Mouse (Mus musculus) E14TG2a.4 (cell line): ENCODE measurements at regions not wholly inside any gene's neighbourhood (a gene's known extent, or its start where the extent isn't known, plus 50 kb on each side); places are given as distances from the start of the nearest gene placed in this dataset.

Experiments
- H3K27me3 ChIP-seq: 2 replicates; pipeline ENCODE4 v1.6.1; 2014; ENCODE audit warnings: low read length, control low read depth; ENCODE audit not compliant: insufficient read depth
- H3K36me3 ChIP-seq: 2 replicates; pipeline ENCODE4 v1.6.1; 2014; ENCODE audit warnings: low read length, control low read depth; ENCODE audit not compliant: insufficient read depth
- H3K4me1 ChIP-seq: replicated peaks from 2 replicates; pipeline ENCODE4 v1.6.1; 2014; ENCODE audit warnings: low read depth, low read length, control low read depth
- H3K4me3 ChIP-seq: replicated peaks from 2 replicates; pipeline ENCODE4 v1.5.1; 2014; ENCODE audit warnings: mild to moderate bottlenecking, low read length
- H3K9me3 ChIP-seq: 2 replicates; pipeline ENCODE4 v1.6.1; 2014; ENCODE audit warnings: low read length, control low read depth
- CTCF ChIP-seq: conservative IDR thresholded peaks from 2 replicates; pipeline ENCODE4 v1.5.1; 2014; ENCODE audit warnings: low read length
- NANOG ChIP-seq: IDR thresholded peaks from 2 replicates; pipeline ENCODE4 v1.6.1; 2014; ENCODE audit warnings: borderline replicate concordance, low read length, mixed read lengths
- POU5F1 ChIP-seq: IDR thresholded peaks from 2 replicates; pipeline ENCODE4 v1.6.1; 2014; ENCODE audit warnings: low read length, borderline replicate concordance

DNA sequence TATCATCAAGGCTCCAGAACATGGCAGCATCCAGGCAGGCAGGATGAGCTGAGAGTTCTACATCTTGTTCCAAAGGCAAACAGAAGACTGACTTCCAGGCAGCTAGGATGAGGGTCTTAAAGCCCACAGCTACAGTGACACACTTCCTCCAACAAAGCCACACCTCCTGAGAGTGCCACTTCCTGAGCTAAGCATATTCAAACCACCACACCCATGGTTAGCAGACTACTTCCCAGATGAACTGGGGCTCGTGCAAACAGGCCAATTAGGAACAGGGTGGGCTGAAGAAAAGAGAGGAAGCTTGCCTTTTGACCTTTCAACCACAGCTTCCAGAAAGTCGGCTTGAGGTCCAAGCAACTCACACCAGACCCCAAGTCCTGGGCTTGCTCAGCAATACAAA, 77.8 kb upstream of the Bach2 start:
- H3K4me1 ChIP-seq, result peaks cover 36% of the 10 kb centered on the region
- no peaks in the 10 kb centered on the region for H3K36me3 ChIP-seq
- no peak for TF ChIP-seq CTCF
- no peak for TF ChIP-seq POU5F1
- no peak for TF ChIP-seq NANOG
- peaks cover 30% of the 10 kb centered on the region for H3K9me3 ChIP-seq
- no peaks in the 10 kb centered on the region for H3K27me3 ChIP-seq
- H3K4me3 ChIP-seq, result no peak overlapping the region

DNA sequence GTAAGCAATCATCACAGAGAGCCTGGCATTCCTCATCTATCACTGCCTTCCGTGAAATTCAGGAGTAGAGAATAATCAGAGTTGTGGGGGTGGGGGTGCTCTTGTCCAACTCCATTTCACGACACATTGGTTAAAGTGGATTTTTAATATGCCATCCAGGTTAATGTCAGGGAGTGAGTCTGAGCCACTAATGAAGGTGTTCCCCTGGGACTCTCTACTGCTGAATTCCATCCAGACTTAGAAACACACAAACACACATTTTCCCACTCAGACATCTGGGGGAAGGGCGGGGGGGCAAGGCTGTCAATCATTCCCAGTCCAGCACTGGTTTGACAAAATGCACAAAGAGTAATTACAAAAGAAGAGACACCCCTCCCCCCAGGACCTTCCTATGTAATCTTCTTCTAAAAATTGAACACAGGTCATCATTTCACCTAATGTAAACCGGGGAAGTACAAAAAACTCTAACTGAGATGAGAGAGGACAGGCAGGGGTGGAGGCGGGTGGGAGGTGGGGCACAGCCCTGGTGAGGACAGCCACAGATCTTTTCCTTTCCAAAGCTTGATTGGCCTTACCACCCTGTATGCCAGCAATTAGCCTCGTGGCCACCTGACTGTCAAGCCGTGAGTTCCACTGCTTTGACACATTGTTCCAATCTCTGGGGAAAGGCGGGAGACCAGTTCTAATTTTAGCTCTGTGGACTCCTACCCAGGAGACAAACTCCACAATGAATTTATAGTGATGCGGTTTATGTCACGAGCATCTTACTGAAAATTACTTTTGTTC, 76.5 kb upstream of the Bach2 start:
- Histone ChIP-seq H3K36me3 (no peaks in the 10 kb centered on the region), H3K4me3 (no peak overlapping the region), H3K9me3 (peaks cover 42% of the 10 kb centered on the region), H3K27me3 (no peaks in the 10 kb centered on the region), H3K4me1 (peaks cover 33% of the 10 kb centered on the region)
- TF ChIP-seq CTCF (no peak), NANOG (no peak), POU5F1 (no peak)

DNA sequence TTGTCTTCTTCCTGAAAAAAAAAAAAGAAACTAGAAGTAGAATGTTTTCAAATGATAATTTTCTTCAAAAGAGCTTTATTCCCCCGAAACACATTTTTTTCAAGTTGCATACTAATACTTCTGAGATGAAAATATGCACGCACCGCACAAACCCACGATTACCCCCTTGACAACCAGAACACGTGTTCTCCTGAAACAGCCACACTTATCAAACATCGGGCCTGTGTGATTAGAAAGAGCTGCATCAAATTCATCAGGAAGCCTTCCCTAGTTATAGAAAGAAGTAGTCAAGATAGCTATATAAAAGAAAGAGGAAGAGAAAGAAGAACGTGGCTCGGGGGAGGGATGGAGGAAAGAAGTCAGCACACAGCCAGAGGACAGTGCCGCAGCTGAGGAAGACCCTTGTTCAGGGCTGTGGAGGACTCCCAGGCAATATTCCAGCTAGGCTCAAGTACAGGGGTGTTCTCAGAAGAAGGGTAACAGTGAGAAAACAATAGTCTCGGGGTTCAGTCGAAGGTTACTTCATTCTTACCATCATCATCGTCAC, 75.8 kb upstream of the Bach2 start:
- no peaks in the 10 kb centered on the region for H3K27me3 ChIP-seq
- H3K4me1 ChIP-seq, result peaks cover 26% of the 10 kb centered on the region
- H3K9me3 ChIP-seq, result peaks cover 50% of the 10 kb centered on the region
- no peak overlapping the region for H3K4me3 ChIP-seq
- no peaks in the 10 kb centered on the region for H3K36me3 ChIP-seq
- TF ChIP-seq CTCF (no peak), POU5F1 (no peak), NANOG (no peak)

DNA sequence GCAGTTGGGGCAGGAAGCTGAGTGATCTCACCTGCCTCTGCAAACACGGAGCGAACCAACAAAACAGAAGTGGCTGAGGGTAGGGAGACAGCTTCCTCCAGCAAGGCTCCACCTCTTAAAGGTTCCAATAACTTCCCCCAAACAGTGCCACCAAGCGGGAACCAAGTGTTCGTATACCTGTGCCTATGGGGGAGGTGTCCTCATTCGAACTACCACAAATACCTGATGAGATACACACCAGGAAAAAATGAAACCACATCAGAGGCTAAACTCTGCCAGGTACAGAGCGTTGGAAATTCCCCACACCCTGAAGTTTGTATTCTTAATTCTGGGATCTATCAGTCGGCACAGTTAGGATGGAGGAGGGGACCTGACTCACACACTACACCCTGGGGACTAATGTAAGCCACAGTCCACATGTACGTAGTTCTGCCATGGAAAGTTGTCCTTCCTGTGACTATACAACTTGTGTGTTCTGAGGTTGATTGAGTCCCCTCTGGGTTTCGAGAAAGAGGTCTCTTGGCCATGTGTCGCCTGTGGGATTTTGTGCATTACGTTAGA, 74.4 kb upstream of the Bach2 start:
- peaks cover 13% of the 10 kb centered on the region for H3K4me1 ChIP-seq
- H3K4me3 ChIP-seq, result no peak overlapping the region

GRCm38 (mm10) chr4:32164736-32165241, 73.8 kb upstream of the Bach2 start:
- Histone ChIP-seq H3K36me3 (no peaks in the 10 kb centered on the region), H3K4me1 (peaks cover 13% of the 10 kb centered on the region), H3K27me3 (no peaks in the 10 kb centered on the region), H3K4me3 (no peak overlapping the region), H3K9me3 (peaks cover 65% of the 10 kb centered on the region)
- TF ChIP-seq CTCF (no peak), NANOG (no peak), POU5F1 (no peak)

More for the DNA sequence above, 74.4 kb upstream of the Bach2 start:
- TF ChIP-seq POU5F1 (no peak), CTCF (no peak), NANOG (no peak)
- Histone ChIP-seq H3K9me3 (peaks cover 63% of the 10 kb centered on the region), H3K36me3 (no peaks in the 10 kb centered on the region), H3K27me3 (no peaks in the 10 kb centered on the region)

- H3K36me3 ChIP-seq, result no peaks in the 10 kb centered on the region
- TF ChIP-seq CTCF (no peak), POU5F1 (no peak), NANOG (no peak)
- no peaks in the 10 kb centered on the region for H3K27me3 ChIP-seq
- peaks cover 7% of the 10 kb centered on the region for H3K4me1 ChIP-seq
- no peak overlapping the region for H3K4me3 ChIP-seq
- H3K9me3 ChIP-seq, result peaks cover 67% of the 10 kb centered on the region
Measured at GRCm38 (mm10) chr4:32165918-32166528, 72.6 kb upstream of the Bach2 start.

GRCm38 (mm10) chr4:32167151-32167550, 71.5 kb upstream of the Bach2 start:
- H3K36me3 ChIP-seq, result no peaks in the 10 kb centered on the region
- H3K4me1 ChIP-seq, result no peaks in the 10 kb centered on the region
- H3K4me3 ChIP-seq, result no peak overlapping the region
- no peaks in the 10 kb centered on the region for H3K27me3 ChIP-seq
- peaks cover 67% of the 10 kb centered on the region for H3K9me3 ChIP-seq
- TF ChIP-seq CTCF (no peak), POU5F1 (no peak), NANOG (no peak)

DNA sequence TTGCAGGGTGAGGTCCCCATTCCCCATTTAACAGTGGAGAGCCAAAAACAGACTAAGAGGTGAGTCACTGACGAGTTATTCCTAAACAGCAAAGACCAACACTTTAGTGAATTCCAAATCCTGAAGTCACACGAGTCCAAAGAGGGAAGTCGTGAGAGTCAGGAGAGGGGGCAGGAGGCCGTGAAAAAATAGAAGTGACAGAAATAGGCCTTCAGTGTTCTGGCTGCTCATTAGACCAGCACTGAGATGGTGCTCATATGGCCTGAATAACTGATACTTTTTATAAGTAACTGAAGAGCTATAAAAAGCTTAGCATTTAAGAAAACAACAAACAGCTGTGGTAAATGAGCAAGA, 68.5 kb upstream of the Bach2 start:
- TF ChIP-seq POU5F1 (no peak), CTCF (no peak), NANOG (no peak)
- Histone ChIP-seq H3K4me1 (peaks cover 8% of the 10 kb centered on the region), H3K9me3 (peaks cover 82% of the 10 kb centered on the region), H3K36me3 (no peaks in the 10 kb centered on the region), H3K27me3 (no peaks in the 10 kb centered on the region), H3K4me3 (no peak overlapping the region)
